Mouse (Mus musculus): ENCODE measurements around the gene Gm20821.

Gene Gm20821

DNA sequence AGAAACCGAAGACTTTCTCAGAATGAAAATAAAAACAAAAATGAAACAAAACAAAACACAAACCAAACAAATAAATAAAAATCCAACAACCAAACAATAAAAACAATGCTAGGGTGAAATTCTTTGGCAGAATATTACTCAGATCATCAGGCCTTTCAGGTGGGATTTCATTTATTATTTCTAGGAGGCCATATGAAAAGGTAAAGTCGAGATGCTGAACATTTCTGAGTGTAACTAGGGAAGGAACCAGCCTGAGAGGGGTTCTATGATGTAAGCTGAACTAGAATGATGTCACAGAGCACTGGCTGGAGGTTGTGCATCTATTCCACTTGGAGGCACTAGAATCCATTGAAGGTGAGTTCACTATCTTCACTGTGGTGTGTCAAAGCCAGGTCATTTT lies at the start of gene Gm20821:
Gene Gm20821, plus strand, starts transcription at position 301 of the 400 bp plus-strand sequence.
- WGBS = 28% methylated on average over 2 of the region's 2 CpGs
